Mouse (Mus musculus) liver, embryonic 16.5 days (tissue): ENCODE measurements around the gene Taf12. TPM values are rescaled to one million over a fixed set of nuclear protein-coding genes. Genes with fewer than 3 reads are reported as not detected.
A peak's percentile ranks its signal among the peaks of the same experiment; 100 is the strongest.

Experiments used
- ATAC-seq: fragments of 200-750 bp; cut with Nextera tagmentation; 2 replicates; pipeline ENCODE4 v1.8.0; 2017; ENCODE audit warnings: low read depth, mild to moderate bottlenecking, moderate number of reproducible peaks, moderate library complexity
- H3K27ac ChIP-seq: fragments of 300-500 bp; sonication (generic); 2 replicates; pipeline ENCODE4 v1.5.1; 2014; ENCODE audit warnings: mild to moderate bottlenecking, low read length
- H3K27me3 ChIP-seq: fragments of 300-500 bp; sonication (generic); 2 replicates; pipeline ENCODE4 v1.6.1; 2014; ENCODE audit warnings: low read depth, low read length, mixed read lengths; ENCODE audit not compliant: control insufficient read depth, insufficient read depth
- H3K36me3 ChIP-seq: fragments of 300-500 bp; sonication (generic); 2 replicates; pipeline ENCODE4 v1.6.1; 2014; ENCODE audit warnings: mild to moderate bottlenecking; ENCODE audit not compliant: control insufficient read depth, insufficient read depth
- H3K4me1 ChIP-seq: fragments of 300-500 bp; sonication (generic); 2 replicates; pipeline ENCODE4 v1.6.1; 2014; ENCODE audit warnings: low read depth, low read length, mixed read lengths; ENCODE audit not compliant: control insufficient read depth
- H3K4me2 ChIP-seq: fragments of 300-500 bp; sonication (generic); 2 replicates; pipeline ENCODE4 v1.6.1; 2014; ENCODE audit warnings: low read depth, low read length, mixed read lengths
- H3K4me3 ChIP-seq: fragments of 300-500 bp; sonication (generic); 2 replicates; pipeline ENCODE4 v1.5.1; 2014; ENCODE audit warnings: low read depth, mild to moderate bottlenecking, low read length
- H3K9ac ChIP-seq: fragments of 300-500 bp; sonication (generic); 2 replicates; pipeline ENCODE4 v1.6.1; 2014; ENCODE audit warnings: low read depth, low read length
- H3K9me3 ChIP-seq: fragments of 300-500 bp; sonication (generic); replicated peaks from 2 replicates; pipeline ENCODE4 v1.6.1; 2016; ENCODE audit warnings: low read length; ENCODE audit not compliant: control insufficient read depth
- WGBS: fragments of 180-500 bp; shearing (Covaris S2); extraction: QIAGEN DNeasy Blood & Tissue Kit; methylation state at CpG from one replicate; pipeline ENCODE4 v1.1.7; 2014; ENCODE audit not compliant: insufficient replicate concordance; 5-methylcytosine and 5-hydroxymethylcytosine counted together
- polyA plus RNA-seq: library from polyadenylated mRNA; unstranded; fragments of >200 nt; fragmentation: Nextera tagmentation; extraction: Ambion mirVana; gene quantifications from 2 replicates; pipeline ENCODE4 v1.2.1, GENCODE M21; 2015

The Taf12 gene
- 31.0 and 35.3 TPM in 2 replicates for polyA plus RNA-seq

- peaks cover 44% of the 10 kb centered on the region for H3K4me1 ChIP-seq
- H3K27me3 ChIP-seq, result no peaks in the 10 kb centered on the region
- under 1% methylated on average over 48 of the region's 48 CpGs for WGBS
- no peaks in the 10 kb centered on the region for H3K9me3 ChIP-seq
- H3K4me3 ChIP-seq, result peak within 1 kb of the TSS; percentile 91
- H3K27ac ChIP-seq, result peak within 1 kb of the TSS; percentile 98
- ATAC-seq, result peak; percentile 87
- H3K9ac ChIP-seq, result peak within 1 kb of the TSS; percentile 97
- H3K4me2 ChIP-seq, result peak within 1 kb of the TSS; percentile 91
- H3K36me3 ChIP-seq, result no peaks in the 10 kb centered on the region
Measured at GRCm38 (mm10) chr4:132274156-132274862, at the start of gene Taf12. Taf12 (plus strand) TSS chr4:132274375.

- H3K4me2 ChIP-seq, result no peak overlapping the region
- no peak overlapping the region for H3K27ac ChIP-seq
- H3K9ac ChIP-seq, result no peak overlapping the region
- H3K27me3 ChIP-seq, result no peaks in the 10 kb centered on the region
- no peaks in the 10 kb centered on the region for H3K9me3 ChIP-seq
- 44% methylated on average over 5 of the region's 5 CpGs for WGBS
- peaks cover 45% of the 10 kb centered on the region for H3K36me3 ChIP-seq
- no peaks in the 10 kb centered on the region; the same call in 1 of the 2 replicates for H3K4me1 ChIP-seq
- no peak for ATAC-seq
- H3K4me3 ChIP-seq, result no peak overlapping the region
Measured at GRCm38 (mm10) chr4:132230422-132230821, 43.8 kb upstream of the Taf12 start.

GRCm38 (mm10) chr4:132234710-132235109 lies 39.5 kb upstream of the Taf12 start:
- no peaks in the 10 kb centered on the region for H3K9me3 ChIP-seq
- no peaks in the 10 kb centered on the region; the same call in 1 of the 2 replicates for H3K4me1 ChIP-seq
- ATAC-seq, result peak; percentile 47; the same call in 1 of the 2 replicates
- 70% methylated on average over 8 of the region's 8 CpGs for WGBS
- H3K4me3 ChIP-seq, result no peak overlapping the region
- no peak overlapping the region for H3K9ac ChIP-seq
- H3K27ac ChIP-seq, result no peak overlapping the region
- H3K36me3 ChIP-seq, result peaks cover 30% of the 10 kb centered on the region
- no peaks in the 10 kb centered on the region for H3K27me3 ChIP-seq
- no peak overlapping the region for H3K4me2 ChIP-seq

- no peak overlapping the region for H3K27ac ChIP-seq
- peaks cover 30% of the 10 kb centered on the region for H3K36me3 ChIP-seq
- H3K4me1 ChIP-seq, result peaks cover 7% of the 10 kb centered on the region
- H3K27me3 ChIP-seq, result no peaks in the 10 kb centered on the region
- H3K9ac ChIP-seq, result no peak overlapping the region
- WGBS, result 75% methylated on average over 4 of the region's 4 CpGs
- H3K9me3 ChIP-seq, result no peaks in the 10 kb centered on the region
- no peak for ATAC-seq
- no peak overlapping the region for H3K4me3 ChIP-seq
- H3K4me2 ChIP-seq, result no peak overlapping the region
Measured at GRCm38 (mm10) chr4:132238356-132238755, 35.8 kb upstream of the Taf12 start.

- WGBS, result 33% methylated on average over 3 of the region's 3 CpGs
- Histone ChIP-seq H3K27me3 (no peaks in the 10 kb centered on the region), H3K9me3 (no peaks in the 10 kb centered on the region), H3K4me1 (peaks cover 10% of the 10 kb centered on the region), H3K9ac (no peak overlapping the region), H3K36me3 (peaks cover 29% of the 10 kb centered on the region), H3K4me2 (no peak overlapping the region), H3K4me3 (no peak overlapping the region), H3K27ac (no peak overlapping the region)
- no peak for ATAC-seq
Measured at GRCm38 (mm10) chr4:132240367-132240766, 33.8 kb upstream of the Taf12 start.

- no peak overlapping the region for H3K4me2 ChIP-seq
Measured at GRCm38 (mm10) chr4:132241208-132241607, 33.0 kb upstream of the Taf12 start.

GRCm38 (mm10) chr4:132245643-132246042 lies 28.5 kb upstream of the Taf12 start:
- no peak for ATAC-seq
- Histone ChIP-seq H3K27ac (peak overlapping the region; percentile 12), H3K9ac (no peak overlapping the region)

More at GRCm38 (mm10) chr4:132241208-132241607, 33.0 kb upstream of the Taf12 start:
- ATAC-seq, result peak; percentile 84
- Histone ChIP-seq H3K9me3 (no peaks in the 10 kb centered on the region), H3K4me3 (no peak overlapping the region), H3K36me3 (peaks cover 25% of the 10 kb centered on the region), H3K9ac (no peak overlapping the region), H3K27ac (peak overlapping the region; percentile 41; the same call in 1 of the 2 replicates), H3K27me3 (no peaks in the 10 kb centered on the region), H3K4me1 (peaks cover 10% of the 10 kb centered on the region)
- WGBS, result 27% methylated on average over 3 of the region's 3 CpGs

GRCm38 (mm10) chr4:132247451-132247997 lies 26.7 kb upstream of the Taf12 start:
- H3K36me3 ChIP-seq, result peaks cover 26% of the 10 kb centered on the region
- H3K4me2 ChIP-seq, result no peak overlapping the region
- peak; percentile 59 for ATAC-seq
- H3K27ac ChIP-seq, result peak overlapping the region; percentile 62
- H3K9ac ChIP-seq, result no peak overlapping the region
- H3K4me1 ChIP-seq, result peaks cover 8% of the 10 kb centered on the region
- 47% methylated on average over 5 of the region's 5 CpGs for WGBS
- H3K27me3 ChIP-seq, result no peaks in the 10 kb centered on the region
- H3K4me3 ChIP-seq, result no peak overlapping the region
- H3K9me3 ChIP-seq, result no peaks in the 10 kb centered on the region

More at GRCm38 (mm10) chr4:132245643-132246042, 28.5 kb upstream of the Taf12 start:
- H3K4me2 ChIP-seq, result no peak overlapping the region
- H3K4me3 ChIP-seq, result no peak overlapping the region
- peaks cover 23% of the 10 kb centered on the region for H3K36me3 ChIP-seq
- H3K27me3 ChIP-seq, result no peaks in the 10 kb centered on the region
- H3K9me3 ChIP-seq, result no peaks in the 10 kb centered on the region
- H3K4me1 ChIP-seq, result peaks cover 15% of the 10 kb centered on the region
- 69% methylated on average over 3 of the region's 3 CpGs for WGBS

GRCm38 (mm10) chr4:132251596-132251995 lies 22.6 kb upstream of the Taf12 start:
- H3K27me3 ChIP-seq, result no peaks in the 10 kb centered on the region
- H3K4me3 ChIP-seq, result no peak overlapping the region
- no peak for ATAC-seq
- H3K27ac ChIP-seq, result no peak overlapping the region
- H3K9me3 ChIP-seq, result no peaks in the 10 kb centered on the region
- WGBS, result 78% methylated on average over 9 of the region's 9 CpGs
- no peak overlapping the region for H3K9ac ChIP-seq
- H3K4me2 ChIP-seq, result no peak overlapping the region
- peaks cover 19% of the 10 kb centered on the region; the same call in 1 of the 2 replicates for H3K36me3 ChIP-seq
- H3K4me1 ChIP-seq, result peaks cover 16% of the 10 kb centered on the region
